Mouse (Mus musculus) C2C12 (cell line): ENCODE measurements around the gene Ly6f. TPM values are rescaled to one million over a fixed set of nuclear protein-coding genes. Genes with fewer than 3 reads are reported as not detected.
"Not testable (repeated sequence)": the region's sequence is repeated elsewhere in the genome, so short reads cannot be mapped to it uniquely, and the experiment has no call there.

Source experiments
- H3K27me3 ChIP-seq: one replicate; pipeline ENCODE4 v1.6.1; 2011; ENCODE audit not compliant: control insufficient read depth, insufficient read depth, insufficient read length
- H3K36me3 ChIP-seq: one replicate; pipeline ENCODE4 v1.6.1; 2011; ENCODE audit not compliant: control insufficient read depth, insufficient read depth
- H3K4me3 ChIP-seq: one replicate; pipeline ENCODE4 v1.5.1; 2011; ENCODE audit warnings: mild to moderate bottlenecking, control low read depth; ENCODE audit not compliant: poor library complexity, insufficient read depth, severe bottlenecking
- H3K79me2 ChIP-seq: one replicate; pipeline ENCODE4 v1.6.1; 2011; ENCODE audit not compliant: control insufficient read depth, insufficient read depth
- H3K79me3 ChIP-seq: one replicate; pipeline ENCODE4 v1.6.1; 2011; ENCODE audit warnings: low read depth, control low read depth
- H3ac ChIP-seq: one replicate; pipeline ENCODE3; 2011; ENCODE audit warnings: low read depth; ENCODE audit not compliant: control insufficient read depth, insufficient read length
- CEBPB ChIP-seq: IDR thresholded peaks from one replicate; pipeline ENCODE4 v1.6.1; 2011; ENCODE audit warnings: low read depth, mild to moderate bottlenecking, control low read depth, moderate library complexity
- CTCF ChIP-seq: IDR thresholded peaks from one replicate; pipeline ENCODE4 v1.5.1; 2011; ENCODE audit not compliant: control insufficient read depth, insufficient read depth, insufficient read length
- FOSL1 ChIP-seq: IDR thresholded peaks from one replicate; pipeline ENCODE4 v1.8.0; 2011; ENCODE audit warnings: mild to moderate bottlenecking, low read length; ENCODE audit not compliant: poor library complexity, insufficient read depth, severe bottlenecking
- MAX ChIP-seq: IDR thresholded peaks from one replicate; pipeline ENCODE4 v1.6.1; 2011; ENCODE audit warnings: mild to moderate bottlenecking, control low read depth
- MYOD1 ChIP-seq: IDR thresholded peaks from one replicate; pipeline ENCODE4 v1.6.1; 2011; ENCODE audit warnings: low read depth; ENCODE audit not compliant: control insufficient read depth, insufficient read length
- MYOG ChIP-seq: IDR thresholded peaks from one replicate; pipeline ENCODE4 v1.6.1; 2011; ENCODE audit not compliant: control insufficient read depth, insufficient read length; ENCODE audit errors: extremely low read depth
- USF1 ChIP-seq: IDR thresholded peaks from one replicate; pipeline ENCODE4 v1.6.1; 2011; ENCODE audit warnings: low read depth, mild to moderate bottlenecking, control low read depth, moderate library complexity
- polyA plus RNA-seq: library from polyadenylated mRNA; unstranded; fragments of >200 nt; fragmentation: generic; extraction: Trizol; gene quantifications from one replicate; pipeline ENCODE4 v1.2.1, GENCODE M21; 2012; ENCODE audit warnings: missing spikeins

Ly6f gene
- polyA plus RNA-seq, 1 experiment, result 0.14 TPM

- Histone ChIP-seq H3K27me3 (no peaks in the 10 kb centered on the region), H3K36me3 (no peaks in the 10 kb centered on the region), H3K79me2 (no peaks in the 10 kb centered on the region), H3K79me3 (no peaks in the 10 kb centered on the region), H3K4me3 (no peak overlapping the region), H3ac (no peak overlapping the region)
- TF ChIP-seq CTCF (no peak), CEBPB (peak; percentile 44), MYOG (no peak), FOSL1 (no peak), USF1 (no peak), MYOD1 (no peak)
These were observed 3.7 kb downstream of the Ly6f start for GRCm38 (mm10) chr15:75271891-75272290.

DNA sequence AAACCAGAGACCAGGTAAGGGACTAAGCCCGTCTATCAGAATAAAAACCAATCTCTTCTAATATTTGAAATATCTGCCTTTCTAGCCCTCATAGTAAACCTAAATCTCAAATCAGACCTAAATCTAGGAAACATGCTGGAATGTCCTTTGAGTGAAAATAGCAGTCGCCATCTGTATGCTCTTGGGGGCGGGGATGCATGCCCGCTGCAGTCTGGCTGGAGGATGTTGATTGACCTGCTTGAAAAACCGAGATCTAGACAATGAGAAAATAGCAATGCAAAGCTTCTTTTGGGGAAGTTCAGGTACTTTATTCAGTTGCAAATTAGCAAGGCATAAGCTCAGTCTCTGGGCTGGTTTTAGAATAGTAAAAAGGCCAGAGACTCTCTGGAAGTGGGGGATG, 13.8 kb downstream of the Ly6f start:
- not testable (repeated sequence) for H3ac ChIP-seq, H3K4me3 ChIP-seq, H3K79me2 ChIP-seq, H3K79me3 ChIP-seq, H3K36me3 ChIP-seq, H3K27me3 ChIP-seq

- not testable (repeated sequence) for H3K4me3 ChIP-seq, H3K36me3 ChIP-seq, H3K27me3 ChIP-seq, H3ac ChIP-seq, H3K79me3 ChIP-seq, H3K79me2 ChIP-seq
These were observed 18.3 kb downstream of the Ly6f start for GRCm38 (mm10) chr15:75286512-75286911.

DNA sequence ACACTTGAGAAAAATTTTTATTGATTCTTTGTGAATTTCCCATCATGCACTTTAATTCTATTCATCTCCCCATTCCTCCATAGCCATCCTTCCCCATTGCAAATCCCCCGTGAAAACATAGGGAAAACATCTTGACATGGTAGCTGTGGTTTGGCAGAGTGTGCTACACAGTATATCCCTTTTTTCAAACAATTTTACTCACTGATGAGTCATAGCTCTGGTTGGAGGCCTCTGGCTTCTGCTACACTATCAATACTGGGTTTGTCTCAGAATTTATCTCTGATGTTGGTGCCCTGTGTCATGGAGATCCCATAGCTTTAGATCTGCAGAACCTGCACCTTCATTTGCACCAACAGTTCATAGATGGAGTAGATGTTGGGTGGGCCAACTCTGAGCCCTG, 24.2 kb downstream of the Ly6f start:
- Histone ChIP-seq H3K4me3 (no peak overlapping the region), H3ac (no peak overlapping the region), H3K79me2 (no peaks in the 10 kb centered on the region), H3K36me3 (no peaks in the 10 kb centered on the region), H3K27me3 (no peaks in the 10 kb centered on the region), H3K79me3 (no peaks in the 10 kb centered on the region)
- TF ChIP-seq MYOG (no peak), FOSL1 (peak; percentile 56)

DNA sequence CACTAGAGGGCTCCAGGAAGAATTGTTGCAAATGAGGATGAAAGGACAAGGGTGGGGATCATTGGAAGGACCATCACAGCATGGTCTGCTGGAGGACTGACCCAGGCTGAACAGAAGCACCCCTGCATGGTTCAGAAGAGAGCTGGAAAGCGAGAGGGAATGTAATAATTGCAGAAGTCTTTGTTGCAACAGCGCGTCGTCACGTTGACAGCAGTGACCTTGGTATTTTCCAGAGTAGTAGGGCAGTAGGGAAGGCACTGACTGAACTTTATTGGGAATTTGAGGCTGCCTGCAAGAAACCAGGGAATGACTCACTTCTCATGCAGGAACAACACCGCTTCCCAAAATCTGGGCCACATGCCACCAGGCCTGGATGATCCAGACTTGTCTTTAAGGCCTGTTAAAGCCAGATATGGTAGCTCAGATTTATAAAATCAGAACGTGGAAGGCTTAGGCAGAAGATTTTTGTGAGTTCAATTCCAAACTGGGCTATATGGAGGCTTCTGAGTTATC, 25.7 kb downstream of the Ly6f start:
- Histone ChIP-seq H3K4me3 (no peak overlapping the region), H3K79me2 (no peaks in the 10 kb centered on the region), H3ac (no peak overlapping the region), H3K27me3 (no peaks in the 10 kb centered on the region), H3K79me3 (no peaks in the 10 kb centered on the region), H3K36me3 (no peaks in the 10 kb centered on the region)
- TF ChIP-seq USF1 (no peak), CTCF (no peak), MYOG (no peak), MYOD1 (no peak), MAX (no peak), FOSL1 (peak; percentile 66), CEBPB (peak; percentile 61)

- no peak overlapping the region for H3ac ChIP-seq
- H3K79me2 ChIP-seq, result no peaks in the 10 kb centered on the region
- no peak for TF ChIP-seq CEBPB
- TF ChIP-seq MYOD1, result no peak
- no peak for TF ChIP-seq MYOG
- TF ChIP-seq FOSL1, result no peak
- TF ChIP-seq CTCF, result no peak
- no peak for TF ChIP-seq MAX
- TF ChIP-seq USF1, result no peak
These were observed 37.9 kb downstream of the Ly6f start for GRCm38 (mm10) chr15:75306101-75306500.

GRCm38 (mm10) chr15:75309186-75309585, 41.0 kb downstream of the Ly6f start:
- TF ChIP-seq FOSL1 (no peak), MAX (no peak), MYOG (no peak), CEBPB (no peak), MYOD1 (no peak), CTCF (no peak), USF1 (no peak)
- Histone ChIP-seq H3K4me3 (no peak overlapping the region), H3K79me3 (no peaks in the 10 kb centered on the region), H3K36me3 (no peaks in the 10 kb centered on the region), H3K27me3 (no peaks in the 10 kb centered on the region), H3ac (no peak overlapping the region), H3K79me2 (no peaks in the 10 kb centered on the region)

More at GRCm38 (mm10) chr15:75306101-75306500, 37.9 kb downstream of the Ly6f start:
- Histone ChIP-seq H3K4me3 (no peak overlapping the region), H3K36me3 (no peaks in the 10 kb centered on the region), H3K27me3 (no peaks in the 10 kb centered on the region), H3K79me3 (no peaks in the 10 kb centered on the region)
